Comparison of ENCODE assay signal across 21 mouse cellular contexts in the genomic region with DNA sequence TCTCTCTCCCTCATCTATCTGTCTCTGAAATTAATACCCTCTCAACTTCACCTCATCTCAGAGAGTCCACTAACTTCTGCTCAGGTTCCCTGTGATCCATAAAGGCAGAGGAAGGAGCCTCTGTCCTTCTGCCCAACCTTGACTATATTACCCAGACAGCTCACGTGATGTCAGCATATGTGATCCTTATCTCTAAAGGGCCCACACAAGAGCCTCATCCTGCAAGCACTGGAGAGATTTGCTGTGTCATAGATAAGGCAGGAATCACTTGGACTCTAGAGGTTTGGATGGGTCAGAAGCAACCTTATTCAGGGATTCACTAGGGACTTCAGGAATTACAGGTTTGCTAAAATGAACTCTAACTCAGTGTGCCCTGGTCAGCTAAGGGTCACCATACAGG.
DNase-seq lines count a peak whose midpoint lies in the region; ATAC-seq and TF ChIP-seq lines count a peak whose summit lies in the region.
"Had no signal": no experiment of that assay in that cellular context is flagged by ENCODE, and none has a peak within 500 bp of the region (broad histone marks: within the 10 kb centered on the region; RNA-seq: fewer than 3 reads in every experiment).

No protein-coding gene starts in this region.

- no peak overlapping the region for H3K4me2 ChIP-seq in forebrain, embryonic 11.5 days (ENCODE audit: low read depth, low read length, severe bottlenecking)
- no peak overlapping the region for H3K4me2 ChIP-seq in forebrain, embryonic 16.5 days (ENCODE audit: low read length)
- H3K4me2 ChIP-seq in intestine, embryonic 15.5 days (replicated peaks), result no peak overlapping the region
- no peak overlapping the region for H3K4me2 ChIP-seq in intestine, postnatal 0 days (replicated peaks; ENCODE audit: low read depth)
- no peak overlapping the region for H3K4me2 ChIP-seq in intestine, embryonic 16.5 days (ENCODE audit: low read depth, low read length)

- no peaks in the 10 kb centered on the region for H3K27me3 ChIP-seq in forebrain, embryonic 11.5 days (ENCODE audit: control insufficient read depth, insufficient read depth, low read length)
- H3K27me3 ChIP-seq in forebrain, embryonic 16.5 days (replicated peaks; ENCODE audit: control insufficient read depth, insufficient read depth, low read length), result no peaks in the 10 kb centered on the region; the same call in 1 of the 2 replicates
- no peaks in the 10 kb centered on the region for H3K27me3 ChIP-seq in intestine, embryonic 15.5 days (replicated peaks)
- no peaks in the 10 kb centered on the region for H3K27me3 ChIP-seq in intestine, postnatal 0 days (replicated peaks; ENCODE audit: control insufficient read depth, insufficient read depth, low read length)
- H3K27me3 ChIP-seq in intestine, embryonic 16.5 days (replicated peaks; ENCODE audit: control insufficient read depth, insufficient read depth, low read length), result no peaks in the 10 kb centered on the region
- H3K27me3 ChIP-seq: Patski had no signal

- H3K9ac ChIP-seq in forebrain, embryonic 11.5 days (ENCODE audit: low read length), result no peak overlapping the region
- H3K9ac ChIP-seq in forebrain, embryonic 16.5 days (replicated peaks; ENCODE audit: low read depth, low read length), result no peak overlapping the region
- no peak overlapping the region for H3K9ac ChIP-seq in intestine, embryonic 15.5 days
- H3K9ac ChIP-seq in intestine, postnatal 0 days (ENCODE audit: low read depth, low read length), result no peak overlapping the region
- H3K9ac ChIP-seq in intestine, embryonic 16.5 days (ENCODE audit: low read depth, low read length), result no peak overlapping the region

- no peaks in the 10 kb centered on the region for H3K9me3 ChIP-seq in forebrain, embryonic 11.5 days (ENCODE audit: control insufficient read depth, low read length)
- H3K9me3 ChIP-seq in forebrain, embryonic 16.5 days (ENCODE audit: control insufficient read depth, low read length), result no peaks in the 10 kb centered on the region
- no peaks in the 10 kb centered on the region for H3K9me3 ChIP-seq in intestine, embryonic 15.5 days
- H3K9me3 ChIP-seq in intestine, postnatal 0 days (ENCODE audit: control insufficient read depth), result no peaks in the 10 kb centered on the region
- H3K9me3 ChIP-seq in intestine, embryonic 16.5 days (ENCODE audit: control insufficient read depth, low read length), result no peaks in the 10 kb centered on the region

- WGBS in forebrain, embryonic 11.5 days, result 85% methylated on average over 1 of the region's 1 CpGs
- 76% methylated on average over 1 of the region's 1 CpGs for WGBS in forebrain, embryonic 16.5 days
- 37% methylated on average over 1 of the region's 1 CpGs for WGBS in intestine, embryonic 15.5 days
- WGBS in intestine, postnatal 0 days, result 36% methylated on average over 1 of the region's 1 CpGs
- 42% methylated on average over 1 of the region's 1 CpGs for WGBS in intestine, embryonic 16.5 days

- H3K36me3 ChIP-seq in forebrain, embryonic 11.5 days (ENCODE audit: control insufficient read depth, insufficient read depth, low read length), result no peaks in the 10 kb centered on the region
- no peaks in the 10 kb centered on the region for H3K36me3 ChIP-seq in forebrain, embryonic 16.5 days (ENCODE audit: control insufficient read depth, insufficient read depth)
- no peaks in the 10 kb centered on the region for H3K36me3 ChIP-seq in intestine, embryonic 15.5 days
- no peaks in the 10 kb centered on the region for H3K36me3 ChIP-seq in intestine, postnatal 0 days (ENCODE audit: control insufficient read depth, insufficient read depth)
- H3K36me3 ChIP-seq in intestine, embryonic 16.5 days (ENCODE audit: control insufficient read depth, insufficient read depth, low read length), result no peaks in the 10 kb centered on the region
- H3K36me3 ChIP-seq: G1E had no signal

- DNase-seq in forebrain, embryonic 11.5 days (ENCODE audit: low spot score), result peak; percentile 8
- DNase-seq in heart, adult 11 months, result peak; percentile 24
- no peak for DNase-seq in heart, postnatal 25 days (ENCODE audit: low spot score)
- DNase-seq in frontal cortex, adult 2 months (ENCODE audit: extremely low spot score in 1 of 2, low spot score in 1 of 2), result no peak
- DNase-seq: adrenal gland, adult 2 months; adrenal gland, adult 8-10 months; adrenal gland, postnatal 10 days; adrenal gland, postnatal 14 days; adrenal gland, postnatal 25 days; adrenal gland, postnatal 36 days; B cell, adult 2 months; cerebellum, adult 11 months; cerebellum, adult 11-12 months had no signal

- no peaks in the 10 kb centered on the region for H3K4me1 ChIP-seq in forebrain, embryonic 11.5 days (replicated peaks; ENCODE audit: control insufficient read depth, insufficient read depth, low read length)
- H3K4me1 ChIP-seq in forebrain, embryonic 16.5 days (replicated peaks; ENCODE audit: control insufficient read depth, insufficient read depth, low read length), result no peaks in the 10 kb centered on the region
- H3K4me1 ChIP-seq in intestine, embryonic 15.5 days (replicated peaks), result no peaks in the 10 kb centered on the region
- no peaks in the 10 kb centered on the region for H3K4me1 ChIP-seq in intestine, postnatal 0 days (replicated peaks; ENCODE audit: control insufficient read depth, insufficient read depth, low read length)
- no peaks in the 10 kb centered on the region for H3K4me1 ChIP-seq in intestine, embryonic 16.5 days (ENCODE audit: control insufficient read depth, insufficient read depth, low read length)

- H3K4me3 ChIP-seq in forebrain, embryonic 11.5 days (ENCODE audit: low read depth, low read length), result no peak overlapping the region
- H3K4me3 ChIP-seq in forebrain, embryonic 16.5 days (replicated peaks; ENCODE audit: low read length), result no peak overlapping the region
- no peak overlapping the region for H3K4me3 ChIP-seq in intestine, embryonic 15.5 days (replicated peaks)
- no peak overlapping the region for H3K4me3 ChIP-seq in intestine, postnatal 0 days (ENCODE audit: low read depth, low read length)
- no peak overlapping the region for H3K4me3 ChIP-seq in intestine, embryonic 16.5 days (ENCODE audit: low read length)

- intact Hi-C loops in heart, postnatal 25 days (cut with DNase I), result no loop called here

- no peak for ATAC-seq in forebrain, embryonic 11.5 days (replicated peaks; ENCODE audit: low FRiP score)
- ATAC-seq in forebrain, embryonic 16.5 days, result no peak
- peak; percentile 56 for ATAC-seq in intestine, embryonic 15.5 days
- ATAC-seq in intestine, postnatal 0 days, result no peak
- peak; percentile 68 for ATAC-seq in intestine, embryonic 16.5 days
- ATAC-seq: activated CD4-positive, CD25-positive, alpha-beta regulatory T cell, adult 4 months; CD4-positive, CD25-positive, alpha-beta regulatory T cell, adult 4 months; Patski had no signal

- no peak for TF ChIP-seq CTCF in intestine, postnatal 0 days (IDR thresholded peaks at IDR 0.05; ENCODE audit: low read depth)

- no peak overlapping the region for H3K27ac ChIP-seq in forebrain, embryonic 11.5 days (ENCODE audit: low read depth, low read length)
- H3K27ac ChIP-seq in forebrain, embryonic 16.5 days (ENCODE audit: low read length), result no peak overlapping the region
- no peak overlapping the region for H3K27ac ChIP-seq in intestine, embryonic 15.5 days
- no peak overlapping the region for H3K27ac ChIP-seq in intestine, postnatal 0 days (ENCODE audit: low read depth, low read length)
- H3K27ac ChIP-seq in intestine, embryonic 16.5 days (ENCODE audit: low read length), result no peak overlapping the region

Comparison
In these comparisons a context has a peak if more than half of its experiments do, and no peak if none do; other contexts are left out.
1. ATAC-seq: peak in intestine, embryonic 15.5 days (single experiment) and intestine, embryonic 16.5 days (single experiment); none in forebrain, embryonic 11.5 days (single experiment), forebrain, embryonic 16.5 days (single experiment) and intestine, postnatal 0 days (single experiment).
2. DNase-seq: peak in forebrain, embryonic 11.5 days (single experiment) and heart, adult 11 months (single experiment); none in heart, postnatal 25 days (single experiment) and frontal cortex, adult 2 months (0 of 2).